Mouse (Mus musculus): ENCODE data around the gene Dynll1.

DNA sequence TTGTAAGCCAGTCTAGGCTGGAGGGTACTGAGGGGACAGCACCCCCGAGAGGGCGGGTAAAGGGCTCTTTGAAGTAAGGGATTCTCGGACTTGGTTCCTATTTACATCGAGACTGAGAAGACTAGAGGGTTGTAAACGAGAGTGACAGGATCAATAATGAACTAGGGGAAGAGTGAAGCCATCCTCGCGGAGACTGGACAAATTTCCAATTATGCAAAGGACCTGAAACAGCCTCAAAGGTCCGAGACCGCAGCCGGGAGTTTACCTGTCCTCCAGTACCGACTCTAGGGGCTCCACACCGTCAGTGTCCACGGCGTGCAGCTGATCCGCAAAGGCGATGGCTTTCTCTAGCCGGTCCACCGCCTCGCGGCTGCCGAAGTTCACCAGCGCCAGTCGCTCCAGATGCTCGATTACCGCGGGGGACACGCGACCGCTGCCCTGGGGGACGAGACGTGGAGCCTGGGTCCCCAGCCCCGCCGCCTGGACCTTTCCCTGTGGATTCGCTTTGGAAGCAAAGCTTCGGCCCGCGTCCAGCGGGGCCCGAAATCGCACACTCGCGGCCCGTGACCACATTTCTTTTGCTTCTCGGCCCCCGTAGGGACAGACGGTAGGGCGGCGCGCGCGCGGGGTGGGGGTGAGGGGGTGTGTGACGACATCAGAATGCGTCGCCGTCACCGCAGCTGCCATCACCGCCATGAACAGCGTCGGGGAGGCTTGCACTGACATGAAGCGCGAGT lies 39.9 kb upstream of the Dynll1 start, which contains the start of the genes Gatc and Triap1:
- TF ChIP-seq CTCF (IDR thresholded peaks at IDR 0.05; ENCODE audit: borderline replicate concordance, insufficient read depth, low read depth, low read length) = no peak
- peak; percentile 84 for TF ChIP-seq POLR2A (IDR thresholded peaks at IDR 0.05; ENCODE audit: borderline replicate concordance, insufficient read depth, low read length)

All from cerebellum, adult 2 months (tissue).